Mouse (Mus musculus) neural tube, embryonic 14.5 days (tissue): Measurements from ENCODE around the gene Papolg. TPM values are rescaled to one million over a fixed set of nuclear protein-coding genes. Genes with fewer than 3 reads are reported as not detected.

ENCODE experiments used
- ATAC-seq: fragments of 200-750 bp; cut with Nextera tagmentation; 2 replicates; pipeline ENCODE4 v1.8.0; 2017; ENCODE audit warnings: low read depth, mild to moderate bottlenecking, moderate TSS enrichment, moderate library complexity
- H3K27ac ChIP-seq: fragments of 300-500 bp; sonication (generic); 2 replicates; pipeline ENCODE4 v1.5.1; 2014; ENCODE audit warnings: low read depth, mild to moderate bottlenecking, control low read depth, low read length, moderate library complexity, mixed read lengths
- H3K27me3 ChIP-seq: fragments of 300-500 bp; sonication (generic); 2 replicates; pipeline ENCODE4 v1.6.1; 2014; ENCODE audit warnings: low read length; ENCODE audit not compliant: control insufficient read depth, insufficient read depth
- H3K36me3 ChIP-seq: fragments of 300-500 bp; sonication (generic); 2 replicates; pipeline ENCODE4 v1.6.1; 2014; ENCODE audit warnings: low read length, mixed read lengths; ENCODE audit not compliant: control insufficient read depth, insufficient read depth
- H3K4me1 ChIP-seq: fragments of 300-500 bp; sonication (generic); 2 replicates; pipeline ENCODE4 v1.6.1; 2014; ENCODE audit warnings: low read length; ENCODE audit not compliant: control insufficient read depth, insufficient read depth
- H3K4me2 ChIP-seq: fragments of 300-500 bp; sonication (generic); 2 replicates; pipeline ENCODE4 v1.6.1; 2014; ENCODE audit warnings: mild to moderate bottlenecking, low read depth, low read length, control low read depth
- H3K4me3 ChIP-seq: fragments of 300-500 bp; sonication (generic); 2 replicates; pipeline ENCODE4 v1.5.1; 2014; ENCODE audit warnings: low read depth, low read length, control low read depth, mixed read lengths
- H3K9ac ChIP-seq: fragments of 300-500 bp; sonication (generic); replicated peaks from 2 replicates; pipeline ENCODE4 v1.6.1; 2014; ENCODE audit warnings: low read depth, mild to moderate bottlenecking, control low read depth, low read length, mixed read lengths
- H3K9me3 ChIP-seq: fragments of 300-500 bp; sonication (generic); 2 replicates; pipeline ENCODE4 v1.6.1; 2016; ENCODE audit warnings: low read length; ENCODE audit not compliant: control insufficient read depth
- WGBS: fragments of 180-500 bp; shearing (Covaris S2); extraction: QIAGEN DNeasy Blood & Tissue Kit; methylation state at CpG from one replicate; pipeline ENCODE4 v1.1.7; 2014; 5-methylcytosine and 5-hydroxymethylcytosine counted together
- polyA plus RNA-seq: library from polyadenylated mRNA; unstranded; fragments of >200 nt; fragmentation: Nextera tagmentation; extraction: Ambion mirVana; gene quantifications from 2 replicates; pipeline ENCODE4 v1.2.1, GENCODE M21; 2014

Papolg gene
- polyA plus RNA-seq, 1 experiment from 2014 or later: 23.9 TPM

- ATAC-seq: no peak
- WGBS: 84% methylated on average over 7 of the region's 7 CpGs
- no peaks in the 10 kb centered on the region for H3K4me1 ChIP-seq
These were observed 38.9 kb downstream of the Papolg start for GRCm38 (mm10) chr11:23856054-23856722.

GRCm38 (mm10) chr11:23855182-23855802 lies 39.8 kb downstream of the Papolg start:
- 25% methylated on average over 3 of the region's 3 CpGs for WGBS

More at GRCm38 (mm10) chr11:23856054-23856722, 38.9 kb downstream of the Papolg start:
- Histone ChIP-seq H3K27me3 (no peaks in the 10 kb centered on the region), H3K27ac (no peak overlapping the region), H3K9me3 (no peaks in the 10 kb centered on the region), H3K36me3 (peaks cover 42% of the 10 kb centered on the region), H3K4me2 (no peak overlapping the region), H3K9ac (no peak overlapping the region), H3K4me3 (no peak overlapping the region)

DNA sequence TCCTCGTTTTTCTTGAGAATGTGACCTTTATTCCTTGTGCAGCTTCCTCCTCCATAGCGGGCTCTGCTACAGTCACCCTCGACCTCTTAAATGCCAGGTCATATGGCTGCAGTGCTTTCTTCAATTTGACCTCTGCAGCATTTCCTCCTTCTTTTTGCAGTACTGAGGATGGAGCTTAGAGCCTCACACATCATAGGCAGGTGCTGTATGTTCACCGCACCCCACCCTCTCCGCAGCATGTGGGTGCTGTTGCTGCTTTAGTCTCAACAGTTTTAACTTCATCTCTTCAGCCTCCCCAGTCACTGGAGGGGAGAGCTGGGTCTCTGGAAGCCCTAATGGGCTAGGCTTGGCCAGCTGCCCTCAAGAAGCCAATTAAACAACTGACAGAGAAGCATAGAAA lies 41.7 kb downstream of the Papolg start:
- ATAC-seq: no peak
- H3K4me1 ChIP-seq: no peaks in the 10 kb centered on the region
- WGBS: 89% methylated on average over 5 of the region's 5 CpGs
- H3K4me2 ChIP-seq: no peak overlapping the region
- no peak overlapping the region for H3K27ac ChIP-seq
- H3K9me3 ChIP-seq: no peaks in the 10 kb centered on the region
- H3K4me3 ChIP-seq: no peak overlapping the region
- no peak overlapping the region for H3K9ac ChIP-seq
- no peaks in the 10 kb centered on the region for H3K27me3 ChIP-seq
- peaks cover 17% of the 10 kb centered on the region for H3K36me3 ChIP-seq

More at GRCm38 (mm10) chr11:23855182-23855802, 39.8 kb downstream of the Papolg start:
- Histone ChIP-seq H3K36me3 (peaks cover 34% of the 10 kb centered on the region), H3K4me1 (no peaks in the 10 kb centered on the region), H3K9me3 (no peaks in the 10 kb centered on the region), H3K4me3 (no peak overlapping the region), H3K4me2 (no peak overlapping the region), H3K9ac (no peak overlapping the region), H3K27me3 (no peaks in the 10 kb centered on the region), H3K27ac (no peak overlapping the region)
- ATAC-seq: peak; percentile 86

- no peaks in the 10 kb centered on the region for H3K9me3 ChIP-seq
- H3K4me2 ChIP-seq: no peak overlapping the region
- no peaks in the 10 kb centered on the region for H3K4me1 ChIP-seq
- H3K4me3 ChIP-seq: no peak overlapping the region
- ATAC-seq: no peak
- no peak overlapping the region for H3K27ac ChIP-seq
- no peaks in the 10 kb centered on the region for H3K36me3 ChIP-seq
- H3K27me3 ChIP-seq: no peaks in the 10 kb centered on the region
- no peak overlapping the region for H3K9ac ChIP-seq
- WGBS: 80% methylated on average over 22 of the region's 22 CpGs
These were observed 48.8 kb downstream of the Papolg start for GRCm38 (mm10) chr11:23846016-23846815.

DNA sequence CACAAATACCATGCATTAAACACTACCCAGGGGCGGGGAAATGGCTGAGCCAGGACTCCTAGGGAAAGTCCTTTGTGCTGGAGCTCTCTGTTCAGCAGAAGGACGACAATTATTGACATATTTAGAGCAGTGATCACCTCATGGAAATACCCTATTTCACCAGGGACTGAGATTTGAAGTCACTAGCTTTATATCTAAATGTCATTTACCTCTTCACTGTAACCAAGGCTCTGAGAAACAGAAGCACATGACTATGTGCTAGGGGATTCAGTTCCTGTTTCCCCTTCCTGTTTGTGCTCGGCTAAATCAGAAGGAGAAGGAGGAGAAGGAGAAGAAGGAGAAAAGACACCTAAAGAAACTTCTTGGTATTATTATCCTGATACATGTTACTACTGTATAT lies 71.8 kb downstream of the Papolg start:
- Histone ChIP-seq H3K27ac (no peak overlapping the region), H3K27me3 (no peaks in the 10 kb centered on the region), H3K9ac (no peak overlapping the region), H3K4me1 (no peaks in the 10 kb centered on the region), H3K4me3 (no peak overlapping the region), H3K36me3 (no peaks in the 10 kb centered on the region), H3K4me2 (no peak overlapping the region), H3K9me3 (no peaks in the 10 kb centered on the region)
- WGBS: 82% methylated on average over 3 of the region's 3 CpGs
- no peak for ATAC-seq

DNA sequence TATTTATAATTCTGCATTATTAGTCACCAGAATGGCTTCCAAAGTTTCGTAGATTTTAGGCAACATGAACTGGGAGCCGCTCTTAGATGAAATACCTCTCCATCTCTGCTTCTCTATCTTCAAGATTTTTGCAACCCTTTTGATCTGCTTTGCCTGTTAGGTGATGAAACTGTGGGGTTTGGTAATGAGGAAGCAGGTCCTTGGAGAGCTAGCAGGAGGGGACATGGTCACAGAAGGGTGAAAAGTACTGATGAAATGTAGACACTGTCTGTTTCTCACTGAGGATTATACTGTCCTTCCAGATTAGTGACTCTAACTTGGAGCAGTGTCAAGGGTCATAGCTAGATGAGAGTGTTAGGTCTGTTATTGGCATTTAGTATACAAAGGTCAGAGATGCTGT lies 73.4 kb downstream of the Papolg start:
- H3K9ac ChIP-seq: no peak overlapping the region
- no peak overlapping the region for H3K4me2 ChIP-seq
- no peaks in the 10 kb centered on the region for H3K36me3 ChIP-seq
- H3K27ac ChIP-seq: no peak overlapping the region
- H3K4me3 ChIP-seq: no peak overlapping the region
- H3K27me3 ChIP-seq: no peaks in the 10 kb centered on the region
- H3K9me3 ChIP-seq: no peaks in the 10 kb centered on the region
- WGBS: 86% methylated on average over 2 of the region's 2 CpGs
- ATAC-seq: no peak
- H3K4me1 ChIP-seq: no peaks in the 10 kb centered on the region

DNA sequence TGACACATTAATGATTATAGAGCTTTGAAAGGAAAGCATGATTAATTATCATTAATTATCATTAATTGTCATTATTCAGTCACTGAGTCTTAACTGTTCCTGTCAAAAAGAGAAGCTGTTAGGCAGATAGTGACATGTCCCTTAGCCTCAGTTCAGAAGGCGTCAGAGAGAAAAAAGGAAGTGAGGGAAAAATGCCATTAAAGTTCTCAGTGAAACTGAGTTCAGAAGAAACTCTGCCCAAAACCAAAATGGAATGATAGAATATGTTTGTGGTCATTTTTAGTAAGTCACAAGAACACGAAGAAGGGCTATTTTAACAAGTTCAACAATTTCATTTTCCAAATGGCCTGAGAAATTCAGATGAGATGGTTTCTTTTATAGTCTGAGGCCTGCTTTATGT lies 74.1 kb downstream of the Papolg start:
- no peak for ATAC-seq
- H3K9ac ChIP-seq: no peak overlapping the region
- no peaks in the 10 kb centered on the region for H3K9me3 ChIP-seq
- no peaks in the 10 kb centered on the region for H3K36me3 ChIP-seq
- H3K4me3 ChIP-seq: no peak overlapping the region
- no peaks in the 10 kb centered on the region for H3K27me3 ChIP-seq
- H3K4me2 ChIP-seq: no peak overlapping the region
- H3K4me1 ChIP-seq: no peaks in the 10 kb centered on the region
- H3K27ac ChIP-seq: no peak overlapping the region
- 81% methylated on average over 2 of the region's 2 CpGs for WGBS

GRCm38 (mm10) chr11:23818745-23819144 lies 76.3 kb downstream of the Papolg start:
- Histone ChIP-seq H3K4me2 (no peak overlapping the region), H3K9me3 (no peaks in the 10 kb centered on the region), H3K4me1 (no peaks in the 10 kb centered on the region), H3K9ac (no peak overlapping the region), H3K27me3 (no peaks in the 10 kb centered on the region), H3K27ac (no peak overlapping the region), H3K36me3 (no peaks in the 10 kb centered on the region), H3K4me3 (no peak overlapping the region)
- 90% methylated on average over 1 of the region's 1 CpGs for WGBS
- ATAC-seq: no peak
